Mouse (Mus musculus) intestine, embryonic 16.5 days (tissue): ENCODE results near the gene Calhm6. TPM values are rescaled to one million over a fixed set of nuclear protein-coding genes. Genes with fewer than 3 reads are reported as not detected.
A peak's percentile ranks its signal among the peaks of the same experiment; 100 is the strongest.

Experiments used
- ATAC-seq: fragments of 200-750 bp; cut with Nextera tagmentation; 2 replicates; pipeline ENCODE4 v1.8.0; 2017; ENCODE audit warnings: moderate TSS enrichment, moderate library complexity
- H3K27ac ChIP-seq: fragments of 300-500 bp; sonication (generic); 2 replicates; pipeline ENCODE4 v1.5.1; 2014; ENCODE audit warnings: mild to moderate bottlenecking, low read length
- H3K27me3 ChIP-seq: fragments of 300-500 bp; sonication (generic); replicated peaks from 2 replicates; pipeline ENCODE4 v1.6.1; 2014; ENCODE audit warnings: low read length, control low read depth, mixed read lengths; ENCODE audit not compliant: control insufficient read depth, insufficient read depth
- H3K36me3 ChIP-seq: fragments of 300-500 bp; sonication (generic); 2 replicates; pipeline ENCODE4 v1.6.1; 2014; ENCODE audit warnings: low read length, control low read depth; ENCODE audit not compliant: control insufficient read depth, insufficient read depth
- H3K4me1 ChIP-seq: fragments of 300-500 bp; sonication (generic); 2 replicates; pipeline ENCODE4 v1.6.1; 2014; ENCODE audit warnings: low read length, control low read depth, mixed read lengths; ENCODE audit not compliant: control insufficient read depth, insufficient read depth
- H3K4me2 ChIP-seq: fragments of 300-500 bp; sonication (generic); 2 replicates; pipeline ENCODE4 v1.6.1; 2014; ENCODE audit warnings: low read depth, low read length, control low read depth
- H3K4me3 ChIP-seq: fragments of 300-500 bp; sonication (generic); 2 replicates; pipeline ENCODE4 v1.5.1; 2014; ENCODE audit warnings: mild to moderate bottlenecking, low read length
- H3K9ac ChIP-seq: fragments of 300-500 bp; sonication (generic); 2 replicates; pipeline ENCODE4 v1.6.1; 2014; ENCODE audit warnings: low read depth, low read length
- H3K9me3 ChIP-seq: fragments of 300-500 bp; sonication (generic); 2 replicates; pipeline ENCODE4 v1.6.1; 2016; ENCODE audit warnings: low read length, control low read depth; ENCODE audit not compliant: control insufficient read depth
- WGBS: fragments of 180-500 bp; shearing (Covaris S2); extraction: QIAGEN DNeasy Blood & Tissue Kit; methylation state at CpG from one replicate; pipeline ENCODE4 v1.1.7; 2014; 5-methylcytosine and 5-hydroxymethylcytosine counted together
- polyA plus RNA-seq: library from polyadenylated mRNA; unstranded; fragments of >200 nt; fragmentation: Nextera tagmentation; extraction: Ambion mirVana; gene quantifications from 2 replicates; pipeline ENCODE4 v1.2.1, GENCODE M21; 2015

Calhm6 gene
- polyA plus RNA-seq, 1 experiment from 2014 or later: 1.7 TPM

GRCm38 (mm10) chr10:34117131-34117530 lies 10.7 kb downstream of the Calhm6 start:
- Histone ChIP-seq H3K9ac (no peak overlapping the region), H3K9me3 (no peaks in the 10 kb centered on the region), H3K27ac (no peak overlapping the region), H3K36me3 (no peaks in the 10 kb centered on the region), H3K27me3 (no peaks in the 10 kb centered on the region), H3K4me3 (no peak overlapping the region), H3K4me2 (no peak overlapping the region), H3K4me1 (no peaks in the 10 kb centered on the region)
- no peak for ATAC-seq
- 33% methylated on average over 3 of the region's 3 CpGs for WGBS

GRCm38 (mm10) chr10:34111964-34112738 lies 15.6 kb downstream of the Calhm6 start:
- H3K36me3 ChIP-seq: no peaks in the 10 kb centered on the region
- no peaks in the 10 kb centered on the region for H3K27me3 ChIP-seq
- no peak overlapping the region for H3K4me3 ChIP-seq
- H3K27ac ChIP-seq: no peak overlapping the region
- H3K9ac ChIP-seq: no peak overlapping the region
- no peaks in the 10 kb centered on the region for H3K4me1 ChIP-seq
- H3K4me2 ChIP-seq: no peak overlapping the region
- no peaks in the 10 kb centered on the region for H3K9me3 ChIP-seq
- ATAC-seq: no peak
- WGBS: 67% methylated on average over 4 of the region's 4 CpGs

GRCm38 (mm10) chr10:34110863-34111465 lies 16.8 kb downstream of the Calhm6 start:
- 86% methylated on average over 13 of the region's 13 CpGs for WGBS
- no peaks in the 10 kb centered on the region for H3K4me1 ChIP-seq
- H3K9me3 ChIP-seq: no peaks in the 10 kb centered on the region
- no peaks in the 10 kb centered on the region for H3K36me3 ChIP-seq
- no peak overlapping the region for H3K9ac ChIP-seq
- no peaks in the 10 kb centered on the region for H3K27me3 ChIP-seq
- no peak overlapping the region for H3K4me2 ChIP-seq
- H3K4me3 ChIP-seq: no peak overlapping the region
- no peak for ATAC-seq
- no peak overlapping the region for H3K27ac ChIP-seq

GRCm38 (mm10) chr10:34096418-34096883 lies 31.3 kb downstream of the Calhm6 start, which contains the start of gene Calhm5:
Gene Calhm5, minus strand, starts transcription at chr10:34096519.
- no peaks in the 10 kb centered on the region for H3K9me3 ChIP-seq
- WGBS: 12% methylated on average over 9 of the region's 9 CpGs
- no peaks in the 10 kb centered on the region for H3K27me3 ChIP-seq
- no peaks in the 10 kb centered on the region for H3K36me3 ChIP-seq
- no peaks in the 10 kb centered on the region for H3K4me1 ChIP-seq
- H3K27ac ChIP-seq: no peak within 1 kb of the TSS
- peak within 1 kb of the TSS; percentile 23 for H3K4me3 ChIP-seq
- H3K9ac ChIP-seq: peak within 1 kb of the TSS; percentile 27
- ATAC-seq: peak; percentile 90
- peak within 1 kb of the TSS; percentile 42 for H3K4me2 ChIP-seq

- H3K27ac ChIP-seq: no peak overlapping the region
- peak overlapping the region; percentile 23 for H3K4me3 ChIP-seq
- peak overlapping the region; percentile 27 for H3K9ac ChIP-seq
- 58% methylated on average over 12 of the region's 12 CpGs for WGBS
- no peaks in the 10 kb centered on the region for H3K9me3 ChIP-seq
- no peaks in the 10 kb centered on the region for H3K36me3 ChIP-seq
- peak; percentile 46 for ATAC-seq
- H3K27me3 ChIP-seq: no peaks in the 10 kb centered on the region
- no peaks in the 10 kb centered on the region for H3K4me1 ChIP-seq
- peak overlapping the region; percentile 42 for H3K4me2 ChIP-seq
Measured at GRCm38 (mm10) chr10:34095964-34096363, 31.8 kb downstream of the Calhm6 start.

GRCm38 (mm10) chr10:34095147-34095546 lies 32.6 kb downstream of the Calhm6 start:
- Histone ChIP-seq H3K27me3 (no peaks in the 10 kb centered on the region), H3K9ac (no peak overlapping the region)

GRCm38 (mm10) chr10:34091888-34092287 lies 35.9 kb downstream of the Calhm6 start:
- Histone ChIP-seq H3K27ac (no peak overlapping the region), H3K9ac (no peak overlapping the region), H3K4me2 (no peak overlapping the region), H3K4me1 (no peaks in the 10 kb centered on the region), H3K4me3 (no peak overlapping the region), H3K27me3 (no peaks in the 10 kb centered on the region), H3K9me3 (no peaks in the 10 kb centered on the region), H3K36me3 (no peaks in the 10 kb centered on the region)
- WGBS: 46% methylated on average over 5 of the region's 5 CpGs
- no peak for ATAC-seq

More at GRCm38 (mm10) chr10:34095147-34095546, 32.6 kb downstream of the Calhm6 start:
- H3K36me3 ChIP-seq: no peaks in the 10 kb centered on the region
- H3K27ac ChIP-seq: no peak overlapping the region
- ATAC-seq: no peak
- H3K9me3 ChIP-seq: no peaks in the 10 kb centered on the region
- H3K4me1 ChIP-seq: no peaks in the 10 kb centered on the region
- no peak overlapping the region for H3K4me2 ChIP-seq
- no peak overlapping the region for H3K4me3 ChIP-seq
- 80% methylated on average over 2 of the region's 2 CpGs for WGBS

- Histone ChIP-seq H3K9ac (no peak overlapping the region), H3K27me3 (no peaks in the 10 kb centered on the region), H3K9me3 (no peaks in the 10 kb centered on the region), H3K4me1 (no peaks in the 10 kb centered on the region), H3K4me2 (no peak overlapping the region), H3K4me3 (no peak overlapping the region), H3K36me3 (no peaks in the 10 kb centered on the region), H3K27ac (no peak overlapping the region)
- 83% methylated on average over 1 of the region's 1 CpGs for WGBS
- no peak for ATAC-seq
Measured at GRCm38 (mm10) chr10:34090481-34090880, 37.3 kb downstream of the Calhm6 start.

GRCm38 (mm10) chr10:34089517-34089916 lies 38.3 kb downstream of the Calhm6 start:
- no peak for ATAC-seq
- WGBS: 65% methylated on average over 3 of the region's 3 CpGs

More at GRCm38 (mm10) chr10:34089517-34089916, 38.3 kb downstream of the Calhm6 start:
- Histone ChIP-seq H3K9ac (no peak overlapping the region), H3K4me1 (no peaks in the 10 kb centered on the region), H3K9me3 (no peaks in the 10 kb centered on the region), H3K27ac (no peak overlapping the region), H3K27me3 (no peaks in the 10 kb centered on the region), H3K4me2 (no peak overlapping the region), H3K4me3 (no peak overlapping the region), H3K36me3 (no peaks in the 10 kb centered on the region)
